Mouse (Mus musculus): Measurements from ENCODE around the gene Npas4. TPM values are rescaled to one million over a fixed set of nuclear protein-coding genes. Genes with fewer than 3 reads are reported as not detected.

Gene Npas4
- polyA plus RNA-seq, 1 experiment, result 15.5 TPM

DNA sequence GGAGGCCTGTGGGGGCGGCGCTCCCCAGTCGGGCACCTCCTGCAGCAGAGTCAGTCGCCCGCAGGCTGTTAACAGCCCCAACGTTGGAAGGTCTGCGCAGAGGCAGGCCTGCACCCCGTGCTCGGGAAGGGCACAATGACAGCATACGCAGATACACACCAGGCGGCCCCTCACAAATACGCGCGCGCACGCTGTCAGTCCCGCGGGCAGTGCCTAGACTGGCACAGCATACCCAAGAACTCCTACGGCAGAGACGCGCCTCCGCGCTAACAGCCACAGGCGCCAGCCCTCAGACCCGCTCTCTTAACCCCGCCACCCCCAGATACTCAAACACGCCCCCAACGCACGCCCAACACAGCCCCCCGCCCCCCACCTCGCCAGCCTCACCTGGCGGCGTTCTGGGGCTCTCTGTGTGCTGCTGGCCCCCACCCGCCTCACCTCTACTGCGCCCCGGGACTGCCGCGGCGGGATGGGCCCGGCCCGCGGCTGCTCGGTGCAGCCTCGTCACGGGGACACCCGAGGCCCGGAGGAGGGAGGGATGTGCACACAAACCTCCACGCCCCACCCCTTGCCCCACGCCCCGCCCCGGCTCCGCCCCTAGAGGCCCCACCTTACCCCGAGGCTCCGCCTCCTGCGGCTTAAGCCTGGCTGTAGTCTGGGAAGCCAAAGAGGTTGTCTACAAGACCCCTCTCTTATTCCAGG lies 47.4 kb downstream of the Npas4 start, which contains the start of gene Peli3:
TSS of gene Peli3 (minus strand) at position 577 of the 702 bp plus-strand sequence.
- no peak within 1 kb of the TSS for H3K27ac ChIP-seq (ENCODE audit: control insufficient read depth, insufficient read depth, low read depth, low read length, poor library complexity)
- TF ChIP-seq POLR2A (IDR thresholded peaks at IDR 0.05; ENCODE audit: borderline replicate concordance, control insufficient read depth, low read depth, low read length) (no peak), CTCF (IDR thresholded peaks at IDR 0.05; ENCODE audit: control insufficient read depth, insufficient read depth, low read length) (no peak)
- under 1% methylated on average over 55 of the region's 55 CpGs for whole genome bisulfite sequencing
- no peaks in the 10 kb centered on the region for H3K4me1 ChIP-seq (ENCODE audit: control insufficient read depth, insufficient read depth, low read length)
- no peak within 1 kb of the TSS for H3K4me3 ChIP-seq (replicated peaks; ENCODE audit: control insufficient read depth, low read depth, low read length)

DNA sequence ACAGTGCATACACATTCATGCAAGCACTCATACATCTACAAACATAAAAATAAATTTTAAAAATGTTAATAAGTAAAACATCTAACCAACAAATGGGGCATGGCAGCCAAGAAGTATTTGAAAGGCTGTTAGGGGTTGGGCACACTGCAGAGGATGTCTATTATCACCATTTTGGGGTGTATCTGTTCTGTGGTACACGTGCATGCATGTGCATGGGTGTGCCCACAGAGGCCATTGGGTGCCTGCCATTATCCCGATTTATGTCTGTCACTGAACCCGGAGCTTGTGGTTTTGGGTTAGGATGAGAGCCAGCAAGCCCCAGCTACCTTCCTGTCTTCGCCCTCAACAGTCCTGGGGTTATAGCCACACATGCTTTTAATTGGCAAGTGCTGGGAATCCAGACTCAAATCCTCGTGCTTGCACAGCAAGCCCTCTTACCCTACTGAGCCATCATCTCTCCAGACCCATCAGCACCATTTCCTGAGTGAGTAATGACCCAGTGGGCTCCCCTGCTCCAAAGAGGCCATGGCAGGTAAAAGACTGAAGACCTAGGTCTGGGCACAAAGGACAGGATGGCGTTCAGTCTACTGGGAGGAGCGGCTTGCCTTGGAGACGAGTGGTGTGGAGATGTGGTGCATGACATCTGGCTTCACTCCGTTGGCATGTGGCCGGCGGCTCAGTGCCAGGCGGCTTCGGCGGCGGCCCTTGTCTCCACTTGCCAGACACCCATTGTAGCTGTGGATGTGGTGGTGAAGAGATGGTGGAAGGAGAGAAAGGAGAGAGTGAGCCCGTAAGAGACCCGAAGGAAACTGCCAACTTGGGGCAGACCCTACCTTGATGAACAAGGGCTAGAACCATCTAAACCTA lies 52.4 kb downstream of the Npas4 start:
- Histone ChIP-seq H3K27ac (ENCODE audit: control insufficient read depth, insufficient read depth, low read depth, low read length, poor library complexity) (no peak overlapping the region), H3K4me3 (replicated peaks; ENCODE audit: control insufficient read depth, low read depth, low read length) (no peak overlapping the region), H3K4me1 (ENCODE audit: control insufficient read depth, insufficient read depth, low read length) (no peaks in the 10 kb centered on the region)
- 60% methylated on average over 17 of the region's 17 CpGs for WGBS
- TF ChIP-seq POLR2A (IDR thresholded peaks at IDR 0.05; ENCODE audit: borderline replicate concordance, control insufficient read depth, low read depth, low read length) (no peak), CTCF (IDR thresholded peaks at IDR 0.05; ENCODE audit: control insufficient read depth, insufficient read depth, low read length) (no peak)

DNA sequence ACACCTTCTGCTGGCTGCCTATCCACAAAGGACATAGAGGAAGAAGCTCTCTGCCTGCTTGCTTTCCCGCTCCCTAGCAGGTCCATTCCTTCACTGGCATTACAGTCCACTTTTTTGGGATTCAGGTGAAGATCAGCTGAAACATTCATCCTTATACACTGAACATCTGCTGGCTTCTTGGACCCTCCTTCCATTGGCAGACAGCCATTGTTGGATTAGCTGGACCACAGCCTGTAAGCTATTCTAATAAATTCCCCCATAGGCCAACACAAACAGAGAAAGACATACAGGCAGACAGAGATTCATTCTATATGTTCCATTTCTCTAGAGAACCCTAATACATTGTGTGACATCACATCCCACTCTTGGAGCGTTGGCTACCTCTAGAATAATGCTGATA lies 53.2 kb downstream of the Npas4 start:
- no peak overlapping the region for H3K4me3 ChIP-seq (replicated peaks; ENCODE audit: control insufficient read depth, low read depth, low read length)
- H3K4me1 ChIP-seq (ENCODE audit: control insufficient read depth, insufficient read depth, low read length), result no peaks in the 10 kb centered on the region
- WGBS, result 76% methylated on average over 2 of the region's 2 CpGs
- no peak overlapping the region for H3K27ac ChIP-seq (ENCODE audit: control insufficient read depth, insufficient read depth, low read depth, low read length, poor library complexity)
- TF ChIP-seq CTCF (IDR thresholded peaks at IDR 0.05; ENCODE audit: control insufficient read depth, insufficient read depth, low read length) (no peak), POLR2A (IDR thresholded peaks at IDR 0.05; ENCODE audit: borderline replicate concordance, control insufficient read depth, low read depth, low read length) (no peak)

Other genes with a start within 250 kb of the Npas4 start
- 6.6 and 8.3 TPM in 2 replicates for gene Rbm4b, start 233.8 kb downstream of the Npas4 start, polyA plus RNA-seq (2011; ENCODE audit: insufficient read depth, insufficient read length, low replicate concordance, missing spikeins)
- 19.9 and 30.3 TPM in 2 replicates for gene Rbm4, start 196.4 kb downstream of the Npas4 start, polyA plus RNA-seq (2011; ENCODE audit: insufficient read depth, insufficient read length, low replicate concordance, missing spikeins)
- 16.2 and 40.7 TPM in 2 replicates for gene Gm21992, start 178.7 kb downstream of the Npas4 start, polyA plus RNA-seq (2011; ENCODE audit: insufficient read depth, insufficient read length, low replicate concordance, missing spikeins)
- 28.4 and 38.2 TPM in 2 replicates for gene Rbm14, start 178.7 kb downstream of the Npas4 start, polyA plus RNA-seq (2011; ENCODE audit: insufficient read depth, insufficient read length, low replicate concordance, missing spikeins)
- gene Ccs, start 151.0 kb downstream of the Npas4 start, polyA plus RNA-seq (2011; ENCODE audit: insufficient read depth, insufficient read length, low replicate concordance, missing spikeins), result 77.4 and 91.7 TPM in 2 replicates
- gene Ccdc87, start 150.9 kb downstream of the Npas4 start, polyA plus RNA-seq (2011; ENCODE audit: insufficient read depth, insufficient read length, low replicate concordance, missing spikeins), result not detected in 2 replicates
- 19.4 and 22.2 TPM in 2 replicates for gene Ctsf, start 135.2 kb downstream of the Npas4 start, polyA plus RNA-seq (2011; ENCODE audit: insufficient read depth, insufficient read length, low replicate concordance, missing spikeins)
- 2.1 TPM in 1 of 2 replicates, not detected in the other for gene Actn3, start 112.4 kb downstream of the Npas4 start, polyA plus RNA-seq (2011; ENCODE audit: insufficient read depth, insufficient read length, low replicate concordance, missing spikeins)
- gene Zdhhc24, start 111.6 kb downstream of the Npas4 start, polyA plus RNA-seq (2011; ENCODE audit: insufficient read depth, insufficient read length, low replicate concordance, missing spikeins), result 6.3 and 11.0 TPM in 2 replicates
- gene Bbs1, start 83.7 kb downstream of the Npas4 start, polyA plus RNA-seq (2011; ENCODE audit: insufficient read depth, insufficient read length, low replicate concordance, missing spikeins), result 2.4 TPM in 2 replicates
- gene Dpp3, start 62.0 kb downstream of the Npas4 start, polyA plus RNA-seq (2011; ENCODE audit: insufficient read depth, insufficient read length, low replicate concordance, missing spikeins), result 17.2 and 27.5 TPM in 2 replicates
- gene Peli3, start 47.2 kb downstream of the Npas4 start, polyA plus RNA-seq (2011; ENCODE audit: insufficient read depth, insufficient read length, low replicate concordance, missing spikeins), result not detected in 2 replicates
- gene Mrpl11, start 28.2 kb downstream of the Npas4 start, polyA plus RNA-seq (2011; ENCODE audit: insufficient read depth, insufficient read length, low replicate concordance, missing spikeins), result 51.6 and 60.7 TPM in 2 replicates
- gene Slc29a2, start 33.5 kb upstream of the Npas4 start, polyA plus RNA-seq (2011; ENCODE audit: insufficient read depth, insufficient read length, low replicate concordance, missing spikeins), result 1.3 and 1.7 TPM in 2 replicates
- gene B4gat1, start 48.5 kb upstream of the Npas4 start, polyA plus RNA-seq (2011; ENCODE audit: insufficient read depth, insufficient read length, low replicate concordance, missing spikeins), result 5.9 and 8.3 TPM in 2 replicates
- not detected in 2 replicates for gene AC124502.3, start 48.6 kb upstream of the Npas4 start, polyA plus RNA-seq (2011; ENCODE audit: insufficient read depth, insufficient read length, low replicate concordance, missing spikeins)
- gene Brms1, start 51.0 kb upstream of the Npas4 start, polyA plus RNA-seq (2011; ENCODE audit: insufficient read depth, insufficient read length, low replicate concordance, missing spikeins), result 40.6 and 68.0 TPM in 2 replicates
- 0.68 and 3.6 TPM in 2 replicates for gene Rin1, start 60.2 kb upstream of the Npas4 start, polyA plus RNA-seq (2011; ENCODE audit: insufficient read depth, insufficient read length, low replicate concordance, missing spikeins)
- 0.50 and 1.9 TPM in 2 replicates for gene Cd248, start 77.8 kb upstream of the Npas4 start, polyA plus RNA-seq (2011; ENCODE audit: insufficient read depth, insufficient read length, low replicate concordance, missing spikeins)
- gene Tmem151a, start 95.2 kb upstream of the Npas4 start, polyA plus RNA-seq (2011; ENCODE audit: insufficient read depth, insufficient read length, low replicate concordance, missing spikeins), result not detected in 2 replicates
- gene Yif1a, start 98.2 kb upstream of the Npas4 start, polyA plus RNA-seq (2011; ENCODE audit: insufficient read depth, insufficient read length, low replicate concordance, missing spikeins), result 6.1 and 15.0 TPM in 2 replicates
- 0.74 and 2.3 TPM in 2 replicates for gene Cnih2, start 108.2 kb upstream of the Npas4 start, polyA plus RNA-seq (2011; ENCODE audit: insufficient read depth, insufficient read length, low replicate concordance, missing spikeins)
- 25.0 and 31.8 TPM in 2 replicates for gene Rab1b, start 116.8 kb upstream of the Npas4 start, polyA plus RNA-seq (2011; ENCODE audit: insufficient read depth, insufficient read length, low replicate concordance, missing spikeins)
- 7.0 and 21.9 TPM in 2 replicates for gene Klc2, start 128.2 kb upstream of the Npas4 start, polyA plus RNA-seq (2011; ENCODE audit: insufficient read depth, insufficient read length, low replicate concordance, missing spikeins)